Mouse (Mus musculus) midbrain, embryonic 14.5 days (tissue): ENCODE measurements around the gene Patl2. TPM values are rescaled to one million over a fixed set of nuclear protein-coding genes. Genes with fewer than 3 reads are reported as not detected.
A peak's percentile ranks its signal among the peaks of the same experiment; 100 is the strongest.
"Not testable (repeated sequence)": the region's sequence is repeated elsewhere in the genome, so short reads cannot be mapped to it uniquely, and the experiment has no call there.

Source experiments
- ATAC-seq: fragments of 200-750 bp; cut with Nextera tagmentation; 2 replicates; pipeline ENCODE4 v1.8.0; 2017; ENCODE audit warnings: moderate number of reproducible peaks, moderate library complexity; ENCODE audit not compliant: low FRiP score, low TSS enrichment
- DNase-seq: peaks from one replicate; pipeline ENCODE4 v3.0.0-alpha.2; 2015
- H3K27ac ChIP-seq: fragments of 300-500 bp; sonication (generic); replicated peaks from 2 replicates; pipeline ENCODE4 v1.5.1; 2014; ENCODE audit warnings: mild to moderate bottlenecking, low read depth, low read length, moderate library complexity
- H3K27me3 ChIP-seq: fragments of 300-500 bp; sonication (generic); 2 replicates; pipeline ENCODE4 v1.6.1; 2014; ENCODE audit warnings: low read length, control low read depth, mixed read lengths; ENCODE audit not compliant: control insufficient read depth, insufficient read depth
- H3K36me3 ChIP-seq: fragments of 300-500 bp; sonication (generic); 2 replicates; pipeline ENCODE4 v1.6.1; 2014; ENCODE audit warnings: low read length, control low read depth; ENCODE audit not compliant: control insufficient read depth, insufficient read depth
- H3K4me1 ChIP-seq: fragments of 300-500 bp; sonication (generic); 2 replicates; pipeline ENCODE4 v1.6.1; 2014; ENCODE audit warnings: mild to moderate bottlenecking, antibody characterized with exemption, low read length, control low read depth; ENCODE audit not compliant: control insufficient read depth, insufficient read depth
- H3K4me2 ChIP-seq: fragments of 300-500 bp; sonication (generic); 2 replicates; pipeline ENCODE4 v1.6.1; 2014; ENCODE audit warnings: mild to moderate bottlenecking, low read length, moderate library complexity
- H3K4me3 ChIP-seq: fragments of 300-500 bp; sonication (generic); replicated peaks from 2 replicates; pipeline ENCODE4 v1.5.1; 2014; ENCODE audit warnings: low read depth, low read length
- H3K9ac ChIP-seq: fragments of 300-500 bp; sonication (generic); replicated peaks from 2 replicates; pipeline ENCODE4 v1.6.1; 2014; ENCODE audit warnings: mild to moderate bottlenecking, low read length, moderate library complexity
- H3K9me3 ChIP-seq: fragments of 300-500 bp; sonication (generic); 2 replicates; pipeline ENCODE4 v1.6.1; 2016; ENCODE audit warnings: low read length, control low read depth, mixed read lengths; ENCODE audit not compliant: control insufficient read depth
- WGBS: fragments of 180-500 bp; shearing (Covaris S2); extraction: QIAGEN DNeasy Blood & Tissue Kit; methylation state at CpG from one replicate; pipeline ENCODE4 v1.1.7; 2014; 5-methylcytosine and 5-hydroxymethylcytosine counted together
- polyA plus RNA-seq: library from polyadenylated mRNA; unstranded; fragments of >200 nt; fragmentation: Nextera tagmentation; extraction: Ambion mirVana; gene quantifications from 2 replicates; pipeline ENCODE4 v1.2.1, GENCODE M21; 2014

Patl2 gene
- polyA plus RNA-seq, 1 experiment from 2014 or later = not detected

- Histone ChIP-seq H3K27me3 (no peaks in the 10 kb centered on the region), H3K9me3 (no peaks in the 10 kb centered on the region), H3K4me2 (no peak overlapping the region), H3K9ac (no peak overlapping the region), H3K4me1 (no peaks in the 10 kb centered on the region), H3K4me3 (no peak overlapping the region), H3K36me3 (no peaks in the 10 kb centered on the region), H3K27ac (no peak overlapping the region)
- 94% methylated on average over 5 of the region's 5 CpGs for WGBS
- no peak for ATAC-seq
- DNase-seq = no peak
Measured at GRCm38 (mm10) chr2:122222272-122222671, 36.3 kb upstream of the Patl2 start.

GRCm38 (mm10) chr2:122221798-122222197, 35.8 kb upstream of the Patl2 start:
- Histone ChIP-seq H3K4me3 (no peak overlapping the region), H3K9ac (no peak overlapping the region), H3K27ac (no peak overlapping the region), H3K4me1 (no peaks in the 10 kb centered on the region), H3K9me3 (no peaks in the 10 kb centered on the region), H3K4me2 (no peak overlapping the region), H3K36me3 (no peaks in the 10 kb centered on the region), H3K27me3 (no peaks in the 10 kb centered on the region)
- DNase-seq = no peak
- 67% methylated on average over 5 of the region's 5 CpGs for WGBS
- no peak for ATAC-seq

- no peak for ATAC-seq
Measured at GRCm38 (mm10) chr2:122221378-122221777, 35.4 kb upstream of the Patl2 start.

GRCm38 (mm10) chr2:122218234-122218633, 32.2 kb upstream of the Patl2 start:
- Histone ChIP-seq H3K4me2 (no peak overlapping the region), H3K9me3 (no peaks in the 10 kb centered on the region), H3K27ac (no peak overlapping the region), H3K27me3 (no peaks in the 10 kb centered on the region), H3K4me1 (no peaks in the 10 kb centered on the region), H3K36me3 (no peaks in the 10 kb centered on the region), H3K4me3 (no peak overlapping the region), H3K9ac (no peak overlapping the region)
- no peak for ATAC-seq
- DNase-seq = no peak
- WGBS = 79% methylated on average over 2 of the region's 2 CpGs

More at GRCm38 (mm10) chr2:122221378-122221777, 35.4 kb upstream of the Patl2 start:
- H3K9ac ChIP-seq = no peak overlapping the region
- H3K4me2 ChIP-seq = no peak overlapping the region
- no peak overlapping the region for H3K4me3 ChIP-seq
- H3K27me3 ChIP-seq = no peaks in the 10 kb centered on the region
- no peak overlapping the region for H3K27ac ChIP-seq
- H3K4me1 ChIP-seq = no peaks in the 10 kb centered on the region
- DNase-seq = no peak
- no peaks in the 10 kb centered on the region for H3K36me3 ChIP-seq
- no peaks in the 10 kb centered on the region for H3K9me3 ChIP-seq
- WGBS = 83% methylated on average over 4 of the region's 4 CpGs

- not testable (repeated sequence) for H3K4me2 ChIP-seq, DNase-seq, H3K9ac ChIP-seq, H3K9me3 ChIP-seq, ATAC-seq, H3K36me3 ChIP-seq, H3K27ac ChIP-seq, H3K27me3 ChIP-seq, H3K4me3 ChIP-seq, H3K4me1 ChIP-seq
- 94% methylated on average over 4 of the region's 4 CpGs for WGBS
Measured at GRCm38 (mm10) chr2:122217075-122217474, 31.1 kb upstream of the Patl2 start.

GRCm38 (mm10) chr2:122210534-122211228, 24.7 kb upstream of the Patl2 start:
- Histone ChIP-seq H3K9me3 (no peaks in the 10 kb centered on the region), H3K27me3 (no peaks in the 10 kb centered on the region), H3K36me3 (no peaks in the 10 kb centered on the region), H3K4me2 (no peak overlapping the region), H3K27ac (no peak overlapping the region), H3K9ac (no peak overlapping the region), H3K4me3 (no peak overlapping the region), H3K4me1 (no peaks in the 10 kb centered on the region)
- ATAC-seq (no peak), DNase-seq (peak; percentile 2)
- 36% methylated on average over 3 of the region's 3 CpGs for WGBS

- DNase-seq = no peak
- no peak overlapping the region for H3K27ac ChIP-seq
- WGBS = 75% methylated on average over 2 of the region's 2 CpGs
- ATAC-seq = no peak
- no peak overlapping the region for H3K4me3 ChIP-seq
- no peaks in the 10 kb centered on the region for H3K27me3 ChIP-seq
- no peak overlapping the region for H3K9ac ChIP-seq
- H3K9me3 ChIP-seq = no peaks in the 10 kb centered on the region
- no peaks in the 10 kb centered on the region for H3K36me3 ChIP-seq
- H3K4me1 ChIP-seq = no peaks in the 10 kb centered on the region
- H3K4me2 ChIP-seq = no peak overlapping the region
Measured at GRCm38 (mm10) chr2:122206440-122207107, 20.6 kb upstream of the Patl2 start.

- Histone ChIP-seq H3K36me3 (no peaks in the 10 kb centered on the region), H3K4me3 (no peak overlapping the region), H3K4me2 (no peak overlapping the region), H3K9ac (no peak overlapping the region), H3K27me3 (no peaks in the 10 kb centered on the region), H3K9me3 (no peaks in the 10 kb centered on the region), H3K27ac (no peak overlapping the region), H3K4me1 (no peaks in the 10 kb centered on the region)
- 91% methylated on average over 1 of the region's 1 CpGs for WGBS
- no peak for ATAC-seq
- DNase-seq = no peak
Measured at GRCm38 (mm10) chr2:122201501-122201900, 15.5 kb upstream of the Patl2 start.

- Histone ChIP-seq H3K4me1 (no peaks in the 10 kb centered on the region), H3K36me3 (no peaks in the 10 kb centered on the region), H3K27me3 (no peaks in the 10 kb centered on the region), H3K9me3 (no peaks in the 10 kb centered on the region), H3K4me2 (no peak overlapping the region), H3K4me3 (no peak overlapping the region), H3K27ac (no peak overlapping the region), H3K9ac (no peak overlapping the region)
- whole genome bisulfite sequencing = 37% methylated on average over 1 of the region's 1 CpGs
- no peak; the same call in 1 of the 2 replicates for ATAC-seq
- DNase-seq = peak; percentile 84
Measured at GRCm38 (mm10) chr2:122194509-122194929, 8.5 kb upstream of the Patl2 start.
